Mouse (Mus musculus): ENCODE measurements around the gene Il17ra. TPM values are rescaled to one million over a fixed set of nuclear protein-coding genes. Genes with fewer than 3 reads are reported as not detected.

Gene Il17ra
- total RNA-seq, 2 experiments from 2014 or later = 6.7 to 8.1 TPM

DNA sequence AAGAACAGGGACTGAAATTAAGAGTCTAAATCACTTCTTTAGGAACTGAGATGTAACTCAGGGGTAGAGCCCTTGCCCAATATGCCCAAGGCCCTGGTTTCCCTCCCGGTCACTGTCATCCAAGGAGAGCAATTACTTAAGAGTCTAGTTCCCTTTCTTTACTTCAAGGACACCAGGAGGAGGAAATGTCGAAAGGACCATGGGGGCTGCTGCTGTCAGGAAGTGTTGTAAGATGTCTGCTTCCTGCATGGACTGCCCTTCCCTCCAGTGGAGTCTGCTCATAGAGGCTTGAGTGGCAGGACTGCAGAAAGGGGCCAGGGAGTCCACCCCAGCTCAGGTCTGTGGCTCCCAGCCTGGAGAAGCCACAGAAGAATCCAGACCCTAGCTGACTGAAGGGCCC, 16.3 kb downstream of the Il17ra start:
- H3K4me3 ChIP-seq = no peak overlapping the region
- DNase-seq (ENCODE audit: low spot score in 2 of 2) = no peak
- H3K27ac ChIP-seq = peak overlapping the region; percentile 61; the same call in 1 of the 2 replicates
- no peak for TF ChIP-seq CTCF (conservative IDR thresholded peaks at IDR 0.05)

DNA sequence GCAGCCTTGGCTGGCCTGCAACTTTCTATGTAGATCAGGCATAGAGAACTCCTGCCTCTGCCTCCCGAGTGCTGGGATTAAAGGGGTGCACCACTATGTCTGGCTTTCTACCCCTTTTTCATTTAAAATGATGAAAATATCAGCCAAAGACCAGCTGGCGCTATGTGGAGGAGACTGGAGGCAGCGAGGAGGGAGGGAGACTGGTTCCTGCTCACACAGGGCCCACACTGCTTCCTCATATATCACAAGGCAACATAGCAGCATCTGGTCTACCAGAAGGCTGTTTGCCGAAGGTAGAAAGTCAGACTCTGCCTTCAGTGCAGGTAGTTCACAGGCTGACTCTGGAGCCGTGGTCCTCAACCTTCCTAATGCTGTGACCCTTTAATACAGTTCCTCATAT, 17.3 kb downstream of the Il17ra start:
- Histone ChIP-seq H3K27ac (peak overlapping the region; percentile 61), H3K4me3 (no peak overlapping the region)
- DNase-seq (ENCODE audit: low spot score in 2 of 2) = peak; percentile 53 to 68
- TF ChIP-seq CTCF (conservative IDR thresholded peaks at IDR 0.05) = no peak

DNA sequence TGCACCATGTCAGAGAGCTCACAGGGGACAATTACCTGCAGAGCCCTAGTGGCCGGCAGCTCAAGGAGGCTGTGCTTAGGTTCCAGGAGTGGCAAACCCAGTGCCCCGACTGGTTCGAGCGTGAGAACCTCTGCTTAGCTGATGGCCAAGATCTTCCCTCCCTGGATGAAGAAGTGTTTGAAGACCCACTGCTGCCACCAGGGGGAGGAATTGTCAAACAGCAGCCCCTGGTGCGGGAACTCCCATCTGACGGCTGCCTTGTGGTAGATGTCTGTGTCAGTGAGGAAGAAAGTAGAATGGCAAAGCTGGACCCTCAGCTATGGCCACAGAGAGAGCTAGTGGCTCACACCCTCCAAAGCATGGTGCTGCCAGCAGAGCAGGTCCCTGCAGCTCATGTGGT, 18.5 kb downstream of the Il17ra start:
- no peak overlapping the region for H3K27ac ChIP-seq
- TF ChIP-seq CTCF (conservative IDR thresholded peaks at IDR 0.05) = peak; percentile 69
- no peak for DNase-seq (ENCODE audit: low spot score in 2 of 2)
- no peak overlapping the region for H3K4me3 ChIP-seq

DNA sequence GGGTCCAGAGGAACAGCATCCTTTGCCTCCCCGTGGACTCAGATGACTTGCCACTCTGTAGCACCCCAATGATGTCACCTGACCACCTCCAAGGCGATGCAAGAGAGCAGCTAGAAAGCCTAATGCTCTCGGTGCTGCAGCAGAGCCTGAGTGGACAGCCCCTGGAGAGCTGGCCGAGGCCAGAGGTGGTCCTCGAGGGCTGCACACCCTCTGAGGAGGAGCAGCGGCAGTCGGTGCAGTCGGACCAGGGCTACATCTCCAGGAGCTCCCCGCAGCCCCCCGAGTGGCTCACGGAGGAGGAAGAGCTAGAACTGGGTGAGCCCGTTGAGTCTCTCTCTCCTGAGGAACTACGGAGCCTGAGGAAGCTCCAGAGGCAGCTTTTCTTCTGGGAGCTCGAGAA, 19.0 kb downstream of the Il17ra start:
- TF ChIP-seq CTCF (conservative IDR thresholded peaks at IDR 0.05) = no peak
- no peak overlapping the region for H3K27ac ChIP-seq
- DNase-seq (ENCODE audit: low spot score in 2 of 2) = no peak
- H3K4me3 ChIP-seq = no peak overlapping the region

DNA sequence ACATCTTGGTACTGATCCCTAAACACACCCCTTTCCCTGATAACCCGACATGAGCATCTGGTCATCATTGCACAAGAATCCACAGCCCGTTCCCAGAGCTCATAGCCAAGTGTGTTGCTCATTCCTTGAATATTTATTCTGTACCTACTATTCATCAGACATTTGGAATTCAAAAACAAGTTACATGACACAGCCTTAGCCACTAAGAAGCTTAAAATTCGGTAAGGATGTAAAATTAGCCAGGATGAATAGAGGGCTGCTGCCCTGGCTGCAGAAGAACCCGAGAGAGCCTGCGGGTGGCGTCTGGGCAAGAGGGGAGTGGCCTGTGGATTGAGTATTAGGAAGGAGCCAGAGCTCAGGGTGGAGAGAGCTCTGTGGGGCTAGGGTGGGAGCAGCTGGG, 19.7 kb downstream of the Il17ra start:
- no peak for TF ChIP-seq CTCF (conservative IDR thresholded peaks at IDR 0.05)
- Histone ChIP-seq H3K4me3 (no peak overlapping the region), H3K27ac (0 out of 2 replicates have a peak overlapping the region, but pooled peaks have one; percentile 6)
- no peak for DNase-seq (ENCODE audit: low spot score in 2 of 2)

DNA sequence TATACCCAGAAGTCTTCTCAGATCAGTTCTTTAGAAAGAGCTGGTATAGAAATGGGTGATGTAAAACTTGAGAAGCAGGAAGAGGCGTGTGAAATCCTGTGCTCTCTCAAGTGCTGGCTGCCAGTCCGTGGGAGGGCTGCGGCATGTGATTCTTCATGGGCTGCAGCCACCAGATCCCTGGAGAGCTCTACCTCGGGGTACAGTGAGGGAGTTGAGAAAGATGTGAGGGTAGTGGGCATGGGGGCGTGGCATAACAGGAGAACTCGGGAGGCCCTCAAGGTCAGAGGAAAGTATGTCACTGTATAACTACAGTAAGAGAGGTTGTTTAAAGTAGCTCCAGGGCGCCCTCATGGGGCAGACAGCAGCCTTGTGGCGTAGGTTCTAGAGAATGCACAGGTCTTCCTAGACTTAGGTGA, 20.2 kb downstream of the Il17ra start:
- no peak for DNase-seq (ENCODE audit: low spot score in 2 of 2)
- peak; percentile 81 for TF ChIP-seq CTCF (conservative IDR thresholded peaks at IDR 0.05)
- no peak overlapping the region for H3K4me3 ChIP-seq
- 0 out of 2 replicates have a peak overlapping the region, but pooled peaks have one; percentile 6 for H3K27ac ChIP-seq

DNA sequence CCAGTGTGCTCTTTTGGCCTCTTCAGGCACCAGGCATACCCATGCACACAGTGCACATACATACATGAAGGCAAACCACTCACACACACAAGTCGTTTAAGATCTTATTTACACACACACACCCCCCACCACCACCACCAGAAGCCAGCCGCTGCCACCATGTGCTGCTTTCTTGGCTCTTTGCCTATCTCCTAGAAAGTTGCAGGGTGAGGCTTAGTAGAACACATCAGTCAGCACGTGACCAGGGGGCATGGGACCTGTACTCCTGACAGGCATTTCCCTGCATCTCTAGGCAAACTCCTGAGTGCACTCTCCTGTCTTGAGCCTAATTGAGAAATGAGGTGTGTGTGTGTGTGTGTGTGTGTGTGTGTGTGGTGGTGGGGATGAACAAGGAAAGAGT, 22.0 kb downstream of the Il17ra start:
- no peak for DNase-seq (ENCODE audit: low spot score in 2 of 2)
- H3K4me3 ChIP-seq = no peak overlapping the region
- no peak overlapping the region for H3K27ac ChIP-seq
- no peak for TF ChIP-seq CTCF (conservative IDR thresholded peaks at IDR 0.05)

DNA sequence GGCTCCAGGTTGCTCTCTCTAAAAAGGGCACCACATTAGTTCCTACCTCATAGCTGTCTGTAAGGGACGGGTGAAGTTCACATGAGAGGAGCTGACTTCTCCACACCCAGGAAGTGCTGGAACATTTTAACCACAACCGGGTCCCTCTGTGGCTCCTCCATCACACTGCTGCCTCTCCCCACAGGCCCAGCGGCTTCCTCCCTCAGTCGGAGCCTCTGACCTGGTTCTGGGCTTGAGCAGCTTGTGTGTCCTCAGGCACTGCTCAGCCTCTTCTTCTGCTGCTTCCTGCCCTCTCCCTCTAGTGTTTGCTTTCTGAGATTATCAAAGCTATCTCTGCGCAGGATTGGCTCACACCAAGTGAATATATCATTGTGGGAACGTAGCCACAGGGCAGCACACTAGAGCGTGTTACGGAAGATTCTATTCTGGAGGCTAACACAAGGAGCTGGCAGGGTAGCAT, 23.0 kb downstream of the Il17ra start:
- H3K4me3 ChIP-seq = no peak overlapping the region
- TF ChIP-seq CTCF (conservative IDR thresholded peaks at IDR 0.05) = no peak
- no peak overlapping the region for H3K27ac ChIP-seq
- DNase-seq (ENCODE audit: low spot score in 2 of 2) = no peak

DNA sequence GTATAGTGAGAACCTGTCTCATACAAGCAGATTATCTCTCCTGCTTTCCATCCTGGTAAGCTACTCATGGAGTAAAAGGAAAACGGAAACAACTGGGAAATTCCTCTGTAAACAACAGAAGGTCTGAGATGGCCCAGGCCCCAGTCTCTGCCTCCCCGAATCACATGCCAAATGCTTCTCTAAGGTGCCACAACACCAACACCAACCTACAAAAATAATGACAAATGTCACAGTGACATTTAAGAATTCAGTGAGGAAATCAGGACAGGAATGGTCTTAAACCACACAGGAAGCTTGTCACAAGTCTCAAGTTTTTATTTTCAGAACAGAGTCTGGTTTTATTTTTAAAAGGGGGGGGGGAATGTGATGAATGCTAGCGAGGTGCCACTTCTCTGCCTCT, 25.6 kb downstream of the Il17ra start:
- no peak for TF ChIP-seq CTCF (conservative IDR thresholded peaks at IDR 0.05)
- Histone ChIP-seq H3K4me3 (no peak overlapping the region), H3K27ac (no peak overlapping the region)
- DNase-seq (ENCODE audit: low spot score in 2 of 2) = no peak

DNA sequence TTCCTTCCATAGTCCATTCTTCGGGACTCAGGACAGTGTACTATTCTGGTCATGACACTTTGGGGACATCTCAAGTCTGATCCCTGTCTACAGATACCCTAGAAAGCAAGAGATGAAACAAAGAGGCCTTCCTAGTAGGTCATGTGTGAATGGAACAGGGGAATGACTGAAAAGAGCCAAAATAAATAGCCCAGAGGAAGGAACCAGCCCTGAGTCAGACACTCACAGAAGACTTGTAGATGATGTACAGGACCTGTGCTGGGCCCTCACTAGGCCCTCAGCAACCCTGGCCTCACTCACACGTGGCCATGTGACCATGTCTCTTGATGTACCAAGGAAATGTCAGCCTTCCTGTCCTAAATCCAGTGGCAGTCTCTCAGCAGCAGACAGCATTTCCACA, 26.4 kb downstream of the Il17ra start:
- peak overlapping the region; percentile 48; the same call in 1 of the 2 replicates for H3K27ac ChIP-seq
- TF ChIP-seq CTCF (conservative IDR thresholded peaks at IDR 0.05) = no peak
- H3K4me3 ChIP-seq = peak overlapping the region; percentile 76
- DNase-seq (ENCODE audit: low spot score in 2 of 2) = no peak

DNA sequence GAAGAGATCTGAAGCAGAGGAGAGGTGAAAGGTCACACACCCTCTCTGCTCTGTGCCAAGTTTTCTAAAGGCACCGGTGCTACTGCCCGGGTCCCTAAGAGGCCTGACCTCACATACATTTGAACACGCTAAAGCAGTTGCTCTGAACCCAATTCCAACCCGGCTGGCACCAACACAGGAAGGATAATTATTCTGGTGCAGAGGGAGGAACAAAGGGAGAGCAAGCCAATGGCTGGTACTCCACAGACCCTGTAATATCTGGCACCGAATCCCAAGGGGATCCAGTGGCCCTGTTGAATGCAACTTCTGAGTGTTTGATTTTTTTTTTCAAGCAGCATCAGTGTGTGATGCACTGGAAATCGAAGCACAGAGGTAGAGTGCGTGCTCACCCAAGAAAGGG, 28.0 kb downstream of the Il17ra start:
- peak overlapping the region; percentile 97 for H3K27ac ChIP-seq
- peak overlapping the region; percentile 76 for H3K4me3 ChIP-seq
- no peak for TF ChIP-seq CTCF (conservative IDR thresholded peaks at IDR 0.05)
- DNase-seq (ENCODE audit: low spot score in 2 of 2) = no peak

DNA sequence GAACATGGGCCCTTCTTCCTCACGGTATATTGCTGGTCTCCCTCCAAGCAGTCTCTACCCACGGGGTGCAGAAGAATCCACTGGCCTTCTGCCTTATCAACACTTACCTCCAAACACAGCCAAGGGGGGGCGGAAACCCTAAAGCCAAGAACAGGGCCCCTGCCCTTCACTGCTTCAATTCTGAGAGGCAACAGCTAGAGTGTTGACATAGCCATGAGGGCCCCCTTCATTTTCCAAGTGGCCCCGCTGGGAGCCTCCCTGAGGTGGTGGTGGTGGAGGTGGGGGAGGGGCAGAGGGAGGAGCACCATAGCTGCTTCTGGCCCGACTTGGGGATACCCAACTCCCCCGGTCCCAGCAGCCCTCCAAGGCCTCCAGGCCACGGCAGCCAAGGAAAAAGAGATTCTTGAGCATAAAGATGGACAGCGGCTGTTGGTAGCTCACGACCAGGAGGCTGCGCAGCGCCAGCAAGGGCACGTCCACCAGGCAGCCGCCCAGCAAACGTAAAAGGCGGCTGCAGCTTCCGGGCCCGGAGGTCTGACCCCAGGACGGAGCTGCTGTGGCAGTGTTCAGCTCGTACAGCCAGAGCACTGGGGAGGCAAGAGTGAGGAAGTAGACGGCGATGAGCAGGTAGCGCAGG, 28.9 kb downstream of the Il17ra start:
- peak overlapping the region; percentile 76 for H3K4me3 ChIP-seq
- peak overlapping the region; percentile 97 for H3K27ac ChIP-seq
- no peak for TF ChIP-seq CTCF (conservative IDR thresholded peaks at IDR 0.05)
- no peak for DNase-seq (ENCODE audit: low spot score in 2 of 2)

DNA sequence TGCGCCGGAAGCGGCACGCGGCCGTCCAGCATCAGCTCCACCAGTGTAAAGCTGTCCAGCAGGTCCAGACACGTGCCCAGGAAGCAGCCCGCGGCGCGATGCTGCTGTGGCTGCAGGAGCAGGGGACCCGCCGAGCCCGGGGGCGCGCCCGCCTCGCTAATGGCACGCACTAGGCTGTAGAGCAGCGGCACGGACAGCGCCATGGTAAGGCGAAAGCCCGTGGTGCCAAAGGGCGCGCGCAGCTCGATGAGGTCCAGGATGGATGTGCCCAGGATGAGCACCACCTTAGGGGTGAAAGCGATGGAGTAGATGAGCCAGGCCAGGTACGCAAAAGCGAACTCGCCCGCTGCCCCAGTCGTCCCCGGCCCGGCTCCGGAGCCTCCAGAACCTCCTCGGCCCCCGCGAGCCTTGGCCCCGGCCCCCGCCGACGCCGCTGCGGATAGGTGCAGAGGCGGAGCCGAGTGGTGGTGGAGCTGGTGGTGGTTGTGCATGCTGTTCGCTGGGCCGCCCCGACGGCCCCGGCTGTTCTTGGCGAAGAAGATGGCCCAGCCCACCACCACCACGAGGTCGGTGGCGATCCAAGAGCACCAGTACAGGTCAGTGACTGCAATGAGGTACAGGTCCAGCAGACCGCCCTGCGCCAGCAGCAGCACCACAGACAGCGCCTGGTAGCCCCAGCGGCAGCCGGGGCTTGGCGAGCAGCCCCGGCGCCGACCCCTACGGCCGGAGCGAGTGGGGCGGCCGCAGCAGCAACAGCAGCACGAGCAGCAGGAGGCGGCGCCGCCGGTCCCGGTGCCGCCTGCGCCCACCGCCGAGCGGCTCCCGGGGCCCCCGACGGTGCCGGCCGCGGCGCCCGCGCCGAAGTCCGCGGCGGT, 29.7 kb downstream of the Il17ra start:
- peak overlapping the region; percentile 76 for H3K4me3 ChIP-seq
- no peak for DNase-seq (ENCODE audit: low spot score in 2 of 2)
- H3K27ac ChIP-seq = peak overlapping the region; percentile 97
- TF ChIP-seq CTCF (conservative IDR thresholded peaks at IDR 0.05) = no peak
